Mouse (Mus musculus): ENCODE measurements around the gene M6pr.

Gene M6pr

DNA sequence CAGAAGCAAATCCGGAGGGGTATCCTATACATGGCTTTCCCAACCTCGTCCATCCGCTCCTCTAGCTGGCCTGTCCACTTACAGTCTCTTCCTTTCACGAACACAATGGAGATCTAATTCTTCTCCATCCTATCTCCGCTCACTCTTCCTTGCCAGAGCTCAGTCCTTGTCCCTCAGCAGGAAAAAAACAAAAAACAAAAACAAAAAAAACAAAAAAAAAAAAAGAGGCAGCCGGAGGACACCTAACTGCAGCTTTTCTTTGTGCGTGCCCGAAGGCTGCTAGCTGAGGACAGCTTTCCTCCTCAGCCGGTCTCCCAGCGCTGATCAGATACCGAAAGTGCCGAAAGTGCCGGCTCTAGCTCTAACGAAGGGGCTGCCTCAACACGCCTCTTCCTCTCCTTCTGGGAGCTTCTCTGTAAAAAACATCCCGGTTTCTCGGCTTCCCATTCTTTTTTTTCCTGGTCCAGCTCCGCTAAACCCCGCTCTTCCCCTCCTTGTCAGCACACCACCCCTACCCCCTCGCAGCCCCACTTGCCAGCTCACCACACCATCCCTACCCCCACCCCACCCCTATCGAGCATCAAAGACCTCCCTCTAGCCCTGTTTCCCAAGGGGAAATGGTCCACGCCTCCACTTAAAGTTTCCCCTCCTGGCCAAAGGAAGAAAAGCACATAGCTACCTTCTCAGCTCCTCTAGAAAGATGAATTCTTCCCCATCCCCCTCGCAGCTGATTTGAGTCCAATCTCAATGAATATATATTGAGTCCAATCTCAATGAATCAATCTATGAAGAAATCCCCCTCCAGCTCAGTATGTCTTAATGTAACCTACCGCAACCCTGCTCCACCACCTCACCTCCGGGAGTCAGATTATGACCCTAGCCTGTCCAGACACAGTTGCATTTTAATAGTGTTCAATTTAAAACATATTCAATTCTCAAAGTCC, 11.0 kb upstream of the M6pr start:
- CTCF ChIA-PET, result interaction anchor here (0.5 to 0.7 kb wide), 2 partner anchors 14 to 23 kb away, joined by 3 to 5 read pairs; no protein-coding TSS in a partner anchor

DNA sequence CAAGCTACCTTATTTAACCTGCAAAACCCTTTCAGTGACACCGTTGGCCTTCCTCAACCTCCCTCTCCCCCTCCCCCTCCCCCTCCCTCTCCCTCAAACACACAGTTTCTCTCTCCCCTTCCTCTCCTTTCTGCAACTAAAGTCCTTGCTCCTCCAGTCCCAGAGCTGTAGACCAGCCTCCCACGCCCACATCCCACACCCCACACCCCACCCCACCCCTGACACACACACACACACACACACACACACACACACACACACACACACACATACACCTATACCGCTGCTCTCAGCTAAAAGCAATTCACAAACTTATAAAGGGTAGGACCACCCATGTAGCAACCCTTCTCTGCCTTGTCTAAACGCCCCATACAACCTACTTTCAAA, 10.3 kb upstream of the M6pr start:
- CTCF ChIA-PET, result no interaction called here

DNA sequence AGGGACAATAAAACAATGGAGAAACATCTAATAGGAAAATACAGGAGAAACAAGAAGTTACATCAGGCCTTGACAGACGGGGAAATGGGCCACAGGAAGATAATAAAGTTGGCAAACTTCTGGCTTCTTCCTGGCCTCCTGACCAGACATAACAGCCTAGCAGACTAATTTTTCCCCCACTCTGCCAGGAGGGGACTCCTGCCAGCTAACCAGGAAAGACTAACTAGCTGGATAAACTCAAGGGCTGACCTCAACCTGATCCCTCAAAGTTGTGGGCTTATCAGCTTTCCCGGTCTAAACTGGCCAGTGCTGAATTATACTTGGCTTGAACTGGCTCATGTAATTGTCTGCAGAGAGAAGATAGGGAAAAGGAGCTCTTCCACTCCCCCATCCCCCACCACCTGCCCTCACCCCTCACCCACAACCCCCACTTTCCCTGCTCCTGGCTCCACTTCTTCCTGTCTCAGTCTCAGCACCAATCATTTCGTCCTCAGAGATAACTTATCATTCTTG, 8.8 kb upstream of the M6pr start:
- CTCF ChIA-PET, result no interaction called here

DNA sequence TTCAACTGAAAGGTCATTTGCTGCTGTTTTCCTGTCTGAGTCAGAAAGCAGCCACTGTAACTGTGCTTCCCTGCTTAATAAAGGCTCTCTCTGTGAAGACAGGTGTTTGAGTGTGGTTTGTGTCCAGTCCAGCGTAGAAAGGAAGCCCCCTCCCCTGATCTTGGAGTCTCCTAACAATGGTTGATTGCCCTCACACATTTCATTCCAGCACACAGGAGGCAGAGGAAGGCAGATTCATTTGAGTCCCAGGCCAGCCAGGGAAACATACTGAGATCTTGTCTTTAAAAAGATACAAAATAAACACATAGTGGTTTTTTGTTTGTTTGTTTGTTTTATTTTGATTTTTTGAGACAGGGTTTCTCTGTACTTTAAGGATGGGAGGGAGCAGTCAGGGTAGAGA, 6.4 kb upstream of the M6pr start:
- CTCF ChIA-PET, result no interaction called here

DNA sequence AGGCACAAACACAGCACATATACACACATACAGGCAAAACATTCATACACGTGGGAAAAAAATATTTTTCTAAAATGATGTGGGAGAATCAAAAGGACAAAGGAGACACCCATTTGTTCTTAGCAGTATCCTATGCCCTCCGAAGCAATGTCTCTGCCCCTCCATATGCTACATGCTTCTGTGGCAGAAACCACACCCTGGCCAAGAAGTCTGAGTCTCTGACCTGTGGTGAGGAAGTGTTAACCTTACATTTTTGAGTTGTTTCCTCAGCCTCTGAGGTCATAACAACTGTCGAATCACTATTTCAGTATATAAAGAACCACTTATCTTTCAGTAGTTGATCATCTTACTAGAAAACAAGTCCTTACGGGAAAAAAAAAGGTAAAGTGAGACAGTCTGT, 5.9 kb upstream of the M6pr start:
- CTCF ChIA-PET, result no interaction called here

DNA sequence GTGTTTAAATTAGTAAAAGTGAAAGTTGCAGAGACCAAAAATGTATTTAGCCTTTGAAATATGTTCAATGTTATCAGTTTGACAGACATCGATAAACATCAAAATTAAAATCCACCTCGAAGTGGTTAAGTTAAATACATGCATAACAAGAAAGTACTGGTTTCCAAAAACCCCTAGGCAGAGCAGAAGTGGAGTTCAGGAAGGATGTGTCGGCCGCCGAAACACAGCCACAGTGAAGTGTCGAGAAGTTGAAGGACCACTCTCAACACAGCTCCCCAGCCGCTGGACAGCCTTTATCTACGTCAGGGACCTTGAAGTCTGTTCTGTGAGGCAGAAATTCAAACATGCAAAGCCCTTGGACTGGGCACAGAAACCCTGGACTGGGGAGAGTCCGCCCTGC, 5.0 kb upstream of the M6pr start:
- CTCF ChIA-PET, result no interaction called here

DNA sequence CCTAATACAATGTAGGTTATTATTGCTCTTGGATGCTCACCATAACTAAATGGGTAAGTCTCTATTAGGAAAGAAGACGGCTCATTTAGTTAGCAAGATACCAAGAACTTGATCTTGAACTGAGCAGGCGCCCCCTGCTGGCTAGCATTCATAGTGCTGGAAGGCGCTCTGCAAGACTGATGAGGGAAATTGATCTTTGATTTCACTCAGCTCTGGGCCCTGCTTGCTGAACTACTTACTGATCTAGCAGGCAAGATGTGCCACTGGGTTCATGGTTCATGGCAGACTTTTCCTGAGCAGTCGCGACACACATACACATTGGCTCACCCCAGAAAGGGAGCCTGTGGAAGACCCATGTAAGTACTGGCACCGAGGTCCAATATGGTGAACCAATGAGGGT, 4.2 kb upstream of the M6pr start:
- CTCF ChIA-PET, result no interaction called here

DNA sequence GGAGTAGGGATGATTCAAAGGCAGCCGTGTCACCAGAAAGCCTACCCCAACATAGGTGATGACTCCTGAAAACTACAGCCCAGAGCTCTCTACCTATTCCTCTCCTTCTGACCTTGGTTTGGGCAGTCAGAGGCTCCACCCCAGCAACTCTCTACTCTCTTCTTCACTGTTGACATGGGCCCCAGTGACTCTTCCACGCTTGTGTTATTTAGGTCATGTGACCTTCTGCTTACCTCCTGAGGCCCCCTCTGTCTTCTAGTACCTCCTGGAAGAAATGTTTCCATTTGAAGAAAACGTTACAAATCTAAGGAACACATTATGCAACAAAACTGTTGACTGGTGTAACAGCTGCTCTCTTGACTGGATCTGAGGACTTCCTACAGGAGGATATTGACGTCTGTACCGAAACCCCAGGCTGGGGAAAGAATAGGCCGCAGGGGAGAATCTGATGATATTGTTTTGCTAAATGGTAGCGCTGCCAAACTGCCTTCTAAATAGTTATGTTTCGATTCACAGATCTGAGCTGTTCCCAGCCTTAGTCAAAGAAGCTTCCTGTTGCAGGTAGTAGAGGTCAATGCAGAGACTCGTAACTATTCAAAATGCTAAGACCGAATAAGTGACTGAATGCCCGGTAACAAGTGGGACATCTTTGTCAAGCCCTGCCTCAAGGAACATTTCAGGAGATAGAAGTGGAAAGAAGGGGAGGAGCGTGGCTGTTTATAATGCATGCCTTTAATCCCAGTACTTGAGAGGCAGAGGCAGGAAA, 3.5 kb upstream of the M6pr start:
- CTCF ChIA-PET, result no interaction called here

DNA sequence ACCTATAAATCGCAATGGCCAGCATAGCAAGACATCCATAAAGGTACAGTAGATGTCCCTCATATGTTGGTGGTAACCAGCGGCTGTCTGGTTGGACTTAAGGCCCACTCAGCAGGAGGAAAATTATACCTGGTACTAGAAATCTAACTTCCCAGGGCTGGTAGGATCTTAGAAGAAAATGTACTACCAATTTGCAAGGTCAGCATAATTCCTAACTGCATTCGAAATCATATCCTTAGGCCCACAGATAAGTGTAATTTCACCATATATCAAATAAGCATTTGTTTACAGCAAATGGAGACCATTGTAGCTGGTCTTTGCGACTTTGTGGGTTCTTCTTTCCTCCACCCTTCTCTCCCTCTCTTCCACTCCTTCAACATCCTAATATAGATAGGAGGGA, 1.8 kb upstream of the M6pr start:
- CTCF ChIA-PET, result no interaction called here

DNA sequence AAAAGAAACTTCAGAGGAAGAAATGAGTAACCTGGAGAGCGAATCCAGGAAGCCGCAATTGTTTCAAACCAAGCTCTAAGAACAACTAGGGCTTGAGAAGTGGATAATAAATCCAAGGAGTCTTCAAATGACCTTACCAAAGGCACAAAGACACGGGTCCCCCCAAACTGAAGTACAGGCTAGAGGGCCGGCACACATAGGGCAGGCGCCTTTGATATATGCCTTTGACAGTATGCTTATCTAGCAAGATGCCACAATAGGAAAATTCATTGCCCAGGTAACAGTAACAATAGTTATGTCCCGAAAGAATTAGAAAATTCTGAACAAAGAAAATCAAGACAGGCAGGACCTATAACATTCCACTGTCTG, 400 bp upstream of the M6pr start:
- CTCF ChIA-PET, result interaction anchor here (0.6 to 1.4 kb wide), 2 partner anchors 32 to 294 kb away, joined by 3 to 6 read pairs; partner anchors contain the start of genes Apobec1 and Phc1

DNA sequence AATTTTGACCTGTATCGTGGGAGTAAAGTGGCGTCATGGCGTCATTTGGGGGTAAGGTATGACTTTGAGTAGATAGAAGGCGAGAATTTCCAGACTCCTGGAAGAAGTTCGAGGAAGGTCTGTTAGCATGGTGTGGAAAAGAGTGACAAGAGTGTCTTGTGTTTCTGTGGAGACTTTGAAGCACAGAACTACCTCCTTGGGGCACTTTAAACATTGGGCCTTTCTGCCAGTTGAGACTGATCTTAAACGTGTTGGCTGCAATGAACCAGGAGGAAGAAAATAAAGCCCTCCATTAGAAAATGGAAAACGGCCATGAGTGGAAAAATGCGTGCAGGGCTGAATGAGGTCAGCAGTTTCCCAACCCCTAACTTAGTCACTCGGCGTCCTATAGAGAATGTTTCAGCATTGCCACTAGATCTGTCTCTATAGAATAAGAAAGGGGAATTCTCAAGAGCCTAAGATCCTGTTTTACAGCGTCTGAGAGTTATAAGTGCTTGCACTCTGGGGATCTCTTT, 983 bp downstream of the M6pr start:
- CTCF ChIA-PET, result interaction anchor here (0.6 kb wide), 1 partner anchor 51 kb away, joined by 4 read pairs; no protein-coding TSS in a partner anchor

DNA sequence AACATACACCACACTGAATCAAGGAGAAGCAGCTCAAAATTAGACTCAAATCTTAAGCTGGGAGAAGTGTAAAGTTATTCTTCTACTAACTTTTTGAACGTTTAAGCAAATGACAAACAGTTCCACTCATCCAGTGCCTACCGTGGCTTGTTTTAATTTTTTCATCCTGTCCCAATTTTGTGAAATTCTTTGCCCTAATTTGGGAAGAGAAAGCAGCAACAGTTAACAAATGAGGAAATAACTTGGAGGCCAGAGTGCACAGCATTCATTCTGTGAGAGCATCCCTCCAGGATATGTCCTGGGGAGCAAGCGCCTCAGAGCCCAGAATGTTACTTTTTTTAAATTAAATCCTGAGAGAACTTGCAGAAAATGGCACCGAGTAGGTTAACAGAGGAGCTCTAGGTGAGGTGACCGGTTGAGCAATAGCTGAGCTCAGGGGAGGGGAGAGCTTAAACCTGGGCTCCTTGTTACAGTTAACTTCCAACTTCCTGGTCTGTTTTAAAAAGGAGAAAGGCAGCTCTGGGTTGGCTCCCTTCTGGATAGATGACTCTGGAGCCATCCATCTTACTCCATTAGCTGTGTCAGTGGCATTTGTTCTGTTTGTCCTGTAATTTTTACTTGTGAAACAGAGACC, 1.8 kb downstream of the M6pr start:
- CTCF ChIA-PET, result interaction anchor here (0.6 kb wide), 1 partner anchor 52 kb away, joined by 4 read pairs; no protein-coding TSS in a partner anchor

DNA sequence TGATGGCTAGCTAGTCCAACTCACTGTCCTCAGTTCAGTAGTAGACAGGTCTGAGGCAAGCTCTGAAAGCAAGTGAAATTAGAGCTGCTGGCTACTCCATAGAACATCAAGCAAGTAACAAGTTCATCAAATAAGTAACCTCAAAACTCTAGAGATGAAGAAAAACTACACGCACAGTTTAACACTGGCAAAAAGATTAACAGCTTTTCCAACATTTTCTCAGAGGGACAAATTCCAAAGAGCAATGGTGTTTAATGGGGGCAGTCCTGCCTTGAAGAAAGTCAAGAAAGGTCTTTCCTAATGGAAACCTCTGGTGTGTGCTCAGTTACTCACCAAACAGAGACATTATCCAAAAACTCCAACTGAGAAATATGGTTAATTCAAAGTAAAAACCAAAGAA, 10.2 kb downstream of the M6pr start:
- CTCF ChIA-PET, result no interaction called here

DNA sequence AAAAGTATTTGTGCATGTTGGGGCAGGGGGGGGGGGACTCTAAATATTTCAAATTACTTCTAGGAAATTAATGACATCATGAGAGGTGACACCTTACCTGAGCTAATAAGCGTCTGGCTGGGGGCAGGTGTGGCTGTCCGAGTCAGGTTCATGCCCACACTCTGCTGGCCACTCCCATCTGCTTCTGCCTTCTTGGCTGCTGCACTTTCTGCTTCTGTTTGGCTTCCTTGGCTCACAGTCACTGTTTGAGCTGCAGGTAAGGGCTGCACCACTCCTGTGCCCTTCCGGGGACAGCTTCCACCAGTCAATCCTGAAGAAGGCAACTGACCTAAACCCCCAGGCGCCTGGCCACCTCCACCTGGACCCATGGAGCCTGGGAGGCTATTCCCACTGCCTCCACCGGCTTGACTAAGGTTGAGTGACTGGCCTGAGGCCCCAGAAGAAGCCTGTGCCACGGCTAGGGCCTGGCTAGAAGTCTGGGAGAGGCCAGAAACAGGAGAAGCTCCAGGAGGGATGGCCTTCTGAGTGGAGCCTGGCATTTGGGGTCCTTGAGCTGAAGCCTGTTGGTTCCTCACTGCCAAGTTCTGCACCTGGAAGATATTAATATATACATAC, 16.9 kb downstream of the M6pr start:
- CTCF ChIA-PET, result no interaction called here

DNA sequence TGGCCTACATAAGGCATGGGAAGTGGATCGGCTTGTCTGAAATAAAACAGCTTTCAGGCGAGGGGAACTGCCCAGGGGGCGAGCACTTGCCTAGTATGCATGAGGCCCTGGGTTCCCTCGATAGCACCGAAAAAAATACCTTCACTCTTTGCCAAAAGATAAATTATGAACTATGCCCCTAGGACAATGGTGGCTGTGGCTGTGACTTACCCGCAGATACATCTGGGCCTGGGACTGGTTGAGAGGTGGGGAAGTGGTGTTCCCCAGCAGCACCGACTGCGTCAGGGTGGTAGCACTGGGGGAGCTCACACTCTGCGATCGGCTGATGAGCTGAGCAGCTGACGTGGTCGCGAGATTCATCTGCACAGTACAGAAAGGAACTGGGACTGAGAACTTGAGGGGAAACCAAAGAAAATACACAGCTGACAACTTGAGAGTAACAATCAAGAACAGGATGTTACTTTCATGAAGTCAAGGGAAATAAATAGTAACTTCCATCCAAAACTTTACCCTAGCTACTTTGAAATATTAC, 24.6 kb downstream of the M6pr start:
- CTCF ChIA-PET, result no interaction called here

DNA sequence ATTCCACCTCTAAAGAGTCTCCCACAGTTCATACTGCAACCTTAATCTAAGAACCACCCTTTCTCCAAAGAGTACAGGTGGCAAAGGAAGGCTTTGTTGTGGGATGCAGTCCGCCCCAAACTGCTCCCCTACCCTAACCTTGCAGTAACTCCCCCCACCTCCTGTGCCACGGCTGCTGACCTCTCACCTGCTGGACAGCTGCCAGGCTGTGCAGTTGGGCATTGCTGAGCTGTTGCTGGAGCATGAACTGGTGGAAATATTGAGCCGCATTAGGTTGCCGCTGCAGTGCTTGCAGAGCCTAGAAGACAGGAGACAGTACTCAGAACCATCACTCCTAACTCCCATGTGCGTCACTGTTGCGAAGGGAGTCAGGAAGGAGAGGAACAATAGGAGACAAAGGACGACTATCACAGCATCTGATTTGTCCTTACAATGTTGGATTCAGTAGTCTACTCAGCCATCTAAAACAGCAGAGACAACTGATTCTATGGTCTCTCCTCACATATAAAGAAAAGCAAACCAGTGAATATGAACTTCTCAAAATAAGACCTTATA, 26.3 kb downstream of the M6pr start:
- CTCF ChIA-PET, result no interaction called here

DNA sequence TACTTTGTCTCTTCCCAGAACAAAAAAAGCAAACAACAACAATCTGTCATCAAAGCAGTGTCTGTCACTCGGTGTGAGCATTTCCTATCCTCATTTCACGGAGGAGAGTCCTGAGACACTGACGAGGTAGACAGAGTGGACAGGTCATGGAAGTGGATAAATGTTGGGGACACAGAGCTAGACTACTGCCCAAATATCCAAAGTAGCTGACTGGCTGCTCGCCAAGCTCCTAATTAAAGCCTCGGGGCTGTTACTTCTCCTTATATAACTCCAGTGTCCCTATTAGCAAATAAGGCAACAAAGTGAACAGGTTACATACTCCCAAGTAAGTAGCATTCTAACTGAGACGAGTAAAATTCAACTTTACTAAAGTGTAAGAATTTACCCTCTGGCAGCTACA, 29.0 kb downstream of the M6pr start:
- CTCF ChIA-PET, result no interaction called here

DNA sequence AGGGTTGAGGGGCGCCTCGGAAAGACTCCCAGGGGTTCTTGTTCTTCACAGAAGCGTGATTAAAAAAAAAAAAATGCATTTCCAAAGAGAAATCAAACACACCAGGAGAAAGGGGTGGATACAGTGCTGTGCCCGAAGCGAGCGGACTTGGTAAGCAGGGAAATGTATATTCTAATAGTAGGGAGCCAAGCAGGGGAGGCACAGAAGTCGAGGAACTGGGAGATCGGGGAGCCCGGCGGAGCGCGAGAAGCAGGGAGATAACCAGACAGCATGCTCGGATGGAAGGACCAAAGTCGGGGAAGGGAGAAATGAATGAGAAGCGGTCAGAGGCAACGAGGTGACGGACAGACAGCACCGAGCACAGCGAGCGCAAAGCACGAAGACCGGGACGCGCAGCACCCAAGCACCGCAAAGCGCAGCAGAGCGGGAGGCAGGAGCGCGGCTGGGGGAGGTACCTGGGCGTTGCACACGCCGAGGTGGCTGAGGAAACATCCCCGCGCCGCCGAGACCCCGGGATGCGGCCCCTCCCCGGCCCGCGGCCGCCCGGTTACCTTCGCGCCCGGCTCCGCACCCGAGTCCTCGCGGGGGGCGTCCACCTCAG, 30.6 kb downstream of the M6pr start:
- CTCF ChIA-PET, result no interaction called here

DNA sequence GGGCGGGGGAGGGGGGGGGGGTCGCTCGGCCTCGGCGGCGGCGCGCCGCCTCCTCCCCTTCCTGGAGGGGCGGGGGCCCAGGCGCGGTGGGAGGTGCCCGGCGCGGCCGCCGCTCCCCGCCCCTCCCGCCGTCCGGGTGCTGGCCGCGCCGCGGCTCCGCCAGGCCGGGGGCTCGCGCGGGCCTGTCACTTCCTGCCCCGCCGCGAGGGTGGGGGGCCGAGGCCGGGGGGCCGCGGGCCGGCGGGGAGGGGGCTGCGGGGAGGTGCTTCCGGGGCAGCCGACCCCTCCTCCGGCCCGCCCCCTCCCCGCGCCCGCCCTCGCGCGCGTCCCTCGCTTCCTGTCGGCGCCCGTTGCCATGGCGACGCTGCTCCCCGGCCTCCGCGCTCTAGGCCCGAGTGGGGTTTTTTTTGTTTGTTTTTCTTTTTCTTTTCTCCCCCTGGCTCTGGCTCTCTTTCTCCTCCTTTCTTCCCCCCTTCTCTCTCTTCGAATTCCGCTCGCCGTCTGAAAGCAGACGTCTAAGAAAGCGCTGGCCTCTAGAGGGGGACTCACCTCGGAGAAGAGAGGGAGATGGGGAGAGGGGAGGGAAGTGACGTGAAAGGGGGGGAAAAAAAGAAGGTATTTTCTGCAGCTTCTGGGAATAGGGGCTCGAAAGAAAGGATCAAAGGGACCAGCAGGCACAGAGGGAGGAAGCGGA, 31.3 kb downstream of the M6pr start:
- CTCF ChIA-PET, result interaction anchor here (1.1 kb wide), 1 partner anchor 32 kb away, joined by 3 read pairs; the partner anchor contains the start of gene M6pr
